Mouse (Mus musculus) cortical plate, adult 2 months (tissue): ENCODE data around the gene Fxyd7.

ENCODE experiments used
- CTCF ChIP-seq: fragments of 200-500 bp; IDR thresholded peaks from 2 replicates; pipeline ENCODE4 v1.5.1; 2011; ENCODE audit warnings: mild to moderate bottlenecking, control low read depth, low read length; ENCODE audit not compliant: insufficient read depth; ENCODE audit errors: extremely low read depth
- POLR2A ChIP-seq: fragments of 200-500 bp; IDR thresholded peaks from 2 replicates; pipeline ENCODE4 v1.6.1; 2011; ENCODE audit warnings: mild to moderate bottlenecking, low read length, control low read depth; ENCODE audit not compliant: insufficient read depth; ENCODE audit errors: extremely low read depth

GRCm38 (mm10) chr7:31017104-31017901 lies 34.0 kb downstream of the Fxyd7 start:
- no peak for TF ChIP-seq CTCF
- TF ChIP-seq POLR2A: no peak
